Comparison of ENCODE assay signal across 21 mouse cellular contexts in the genomic region with DNA sequence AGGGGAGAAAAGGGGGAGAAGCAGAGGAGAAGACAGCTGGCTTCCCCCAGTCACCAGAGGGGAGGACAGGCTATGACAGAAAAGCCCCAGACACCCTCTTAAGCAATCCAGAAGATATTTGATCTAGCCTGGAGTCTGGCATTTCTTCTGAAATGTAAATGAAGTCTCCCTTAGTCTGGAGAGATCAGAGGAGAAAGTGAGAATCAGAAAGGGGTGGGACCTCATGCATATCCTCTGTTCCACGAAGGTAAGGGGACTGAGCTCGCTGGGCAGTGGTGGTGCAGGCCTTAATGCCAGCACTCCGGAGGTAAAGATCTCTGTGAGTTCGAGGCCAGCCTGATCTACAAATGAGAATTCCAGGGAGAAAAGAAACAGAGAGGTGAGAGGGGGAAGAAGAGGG.
A peak's percentile ranks its signal among the peaks of the same experiment; 100 is the strongest.
DNase-seq lines count a peak whose midpoint lies in the region; ATAC-seq and TF ChIP-seq lines count a peak whose summit lies in the region.
"Had no signal": no experiment of that assay in that cellular context is flagged by ENCODE, and none has a peak within 500 bp of the region (broad histone marks: within the 10 kb centered on the region; RNA-seq: fewer than 3 reads in every experiment).

No protein-coding gene starts in this region.

- H3K27me3 ChIP-seq in midbrain, embryonic 12.5 days: no peaks in the 10 kb centered on the region
- H3K27me3 ChIP-seq in midbrain, embryonic 14.5 days (ENCODE audit: control insufficient read depth, insufficient read depth, low read length): no peaks in the 10 kb centered on the region
- no peaks in the 10 kb centered on the region for H3K27me3 ChIP-seq in midbrain, embryonic 16.5 days (ENCODE audit: control insufficient read depth, insufficient read depth, low read depth, low read length)
- H3K27me3 ChIP-seq in midbrain, postnatal 0 days (ENCODE audit: insufficient read depth, low read length): no peaks in the 10 kb centered on the region
- H3K27me3 ChIP-seq: forebrain, embryonic 13.5 days; hindbrain, embryonic 12.5 days; hindbrain, embryonic 15.5 days had no signal

- H3K36me3 ChIP-seq in midbrain, embryonic 12.5 days: no peaks in the 10 kb centered on the region
- H3K36me3 ChIP-seq in midbrain, embryonic 14.5 days (ENCODE audit: control insufficient read depth, insufficient read depth, low read length): no peaks in the 10 kb centered on the region
- no peaks in the 10 kb centered on the region for H3K36me3 ChIP-seq in midbrain, embryonic 16.5 days (ENCODE audit: control insufficient read depth, insufficient read depth, low read length)
- H3K36me3 ChIP-seq in midbrain, postnatal 0 days (ENCODE audit: insufficient read depth, low read length): no peaks in the 10 kb centered on the region
- H3K36me3 ChIP-seq: forebrain, embryonic 10.5 days; hindbrain, embryonic 12.5 days; hindbrain, embryonic 15.5 days had no signal

- WGBS in midbrain, embryonic 12.5 days: 48% methylated on average over 4 of the region's 4 CpGs
- 44% methylated on average over 4 of the region's 4 CpGs for WGBS in midbrain, embryonic 14.5 days
- 34% methylated on average over 4 of the region's 4 CpGs for WGBS in midbrain, embryonic 16.5 days
- 40% methylated on average over 4 of the region's 4 CpGs for WGBS in midbrain, postnatal 0 days

- H3K9me3 ChIP-seq in midbrain, embryonic 12.5 days: 0 out of 2 replicates have a peak, but pooled peaks cover 1% of the 10 kb centered on the region
- H3K9me3 ChIP-seq in midbrain, embryonic 14.5 days (ENCODE audit: control insufficient read depth, low read length): no peaks in the 10 kb centered on the region
- H3K9me3 ChIP-seq in midbrain, embryonic 16.5 days (replicated peaks; ENCODE audit: control insufficient read depth, low read length, poor library complexity, severe bottlenecking): no peaks in the 10 kb centered on the region
- H3K9me3 ChIP-seq in midbrain, postnatal 0 days (ENCODE audit: low read length): no peaks in the 10 kb centered on the region
- H3K9me3 ChIP-seq: forebrain, embryonic 13.5 days; hindbrain, embryonic 12.5 days; hindbrain, embryonic 15.5 days had no signal

- no peak for DNase-seq in midbrain, embryonic 14.5 days
- DNase-seq in midbrain, postnatal 0 days (ENCODE audit: low spot score): no peak
- DNase-seq in R1 (ENCODE audit: low read depth, low spot score): peak; percentile 19
- DNase-seq in heart, adult 9 months (ENCODE audit: low spot score in 2 of 2): no peak
- DNase-seq: adrenal gland, postnatal 10 days; adrenal gland, postnatal 36 days; B cell, adult 2 months; cerebellum, adult 18-20 months; cerebellum, adult 9-10 months; cerebellum, postnatal 14 days; gastrocnemius, postnatal 10 days; gastrocnemius, postnatal 36 days; heart, adult 2 months had no signal

- H3K4me1 ChIP-seq in midbrain, embryonic 12.5 days: peaks cover 5% of the 10 kb centered on the region; the same call in 1 of the 2 replicates
- peaks cover 8% of the 10 kb centered on the region; the same call in 1 of the 2 replicates for H3K4me1 ChIP-seq in midbrain, embryonic 14.5 days (ENCODE audit: control insufficient read depth, insufficient read depth, low read length)
- H3K4me1 ChIP-seq in midbrain, embryonic 16.5 days (ENCODE audit: control insufficient read depth, insufficient read depth, low read length): peaks cover 14% of the 10 kb centered on the region
- H3K4me1 ChIP-seq in midbrain, postnatal 0 days (ENCODE audit: insufficient read depth, low read length): peaks cover 10% of the 10 kb centered on the region

- no peak overlapping the region for H3K4me3 ChIP-seq in midbrain, embryonic 12.5 days
- no peak overlapping the region for H3K4me3 ChIP-seq in midbrain, embryonic 14.5 days (replicated peaks; ENCODE audit: low read depth, low read length)
- no peak overlapping the region for H3K4me3 ChIP-seq in midbrain, embryonic 16.5 days (ENCODE audit: low read depth, low read length)
- H3K4me3 ChIP-seq in midbrain, postnatal 0 days (ENCODE audit: low read depth, low read length): no peak overlapping the region
- H3K4me3 ChIP-seq: forebrain, embryonic 10.5 days; forebrain, embryonic 13.5 days; heart, adult 2 months; hindbrain, embryonic 12.5 days; hindbrain, embryonic 15.5 days had no signal

- no peak for TF ChIP-seq CTCF in midbrain, postnatal 0 days (IDR thresholded peaks at IDR 0.05)

- no peak overlapping the region for H3K4me2 ChIP-seq in midbrain, embryonic 12.5 days (replicated peaks)
- no peak overlapping the region for H3K4me2 ChIP-seq in midbrain, embryonic 14.5 days (ENCODE audit: low read length)
- H3K4me2 ChIP-seq in midbrain, embryonic 16.5 days (ENCODE audit: low read length): no peak overlapping the region
- no peak overlapping the region for H3K4me2 ChIP-seq in midbrain, postnatal 0 days (ENCODE audit: low read depth, low read length, poor library complexity, severe bottlenecking)
- H3K4me2 ChIP-seq: forebrain, embryonic 13.5 days; heart, embryonic 11.5 days; hindbrain, embryonic 12.5 days; hindbrain, embryonic 15.5 days had no signal

- H3K27ac ChIP-seq in midbrain, embryonic 12.5 days (replicated peaks): peak overlapping the region; percentile 6; the same call in 1 of the 2 replicates
- no peak overlapping the region for H3K27ac ChIP-seq in midbrain, embryonic 14.5 days (replicated peaks; ENCODE audit: low read depth, low read length)
- H3K27ac ChIP-seq in midbrain, embryonic 16.5 days (ENCODE audit: low read length): peak overlapping the region; percentile 12; the same call in 1 of the 2 replicates
- no peak overlapping the region for H3K27ac ChIP-seq in midbrain, postnatal 0 days (ENCODE audit: low read depth, low read length)
- H3K27ac ChIP-seq: forebrain, embryonic 10.5 days; forebrain, embryonic 13.5 days; heart, adult 2 months; hindbrain, embryonic 12.5 days had no signal

- no peak for ATAC-seq in midbrain, embryonic 12.5 days (ENCODE audit: low FRiP score, low read depth)
- ATAC-seq in midbrain, embryonic 14.5 days (ENCODE audit: low FRiP score, low TSS enrichment): no peak
- ATAC-seq in midbrain, embryonic 16.5 days: no peak
- no peak for ATAC-seq in midbrain, postnatal 0 days (ENCODE audit: low FRiP score)
- ATAC-seq: forebrain, embryonic 13.5 days; forebrain, embryonic 16.5 days had no signal

- no peak overlapping the region for H3K9ac ChIP-seq in midbrain, embryonic 12.5 days (replicated peaks)
- no peak overlapping the region for H3K9ac ChIP-seq in midbrain, embryonic 14.5 days (replicated peaks; ENCODE audit: low read length)
- no peak overlapping the region for H3K9ac ChIP-seq in midbrain, embryonic 16.5 days (ENCODE audit: low read depth, low read length)
- no peak overlapping the region for H3K9ac ChIP-seq in midbrain, postnatal 0 days (replicated peaks; ENCODE audit: low read length, poor library complexity, severe bottlenecking)
- H3K9ac ChIP-seq: forebrain, embryonic 13.5 days; hindbrain, embryonic 12.5 days; hindbrain, embryonic 15.5 days had no signal

Comparison
In these comparisons a context has a peak if more than half of its experiments do, and no peak if none do; other contexts are left out.
1. H3K27ac ChIP-seq: peak in midbrain, embryonic 12.5 days (single experiment) and midbrain, embryonic 16.5 days (single experiment); none in midbrain, embryonic 14.5 days (single experiment) and midbrain, postnatal 0 days (single experiment).